In the genomic region with DNA sequence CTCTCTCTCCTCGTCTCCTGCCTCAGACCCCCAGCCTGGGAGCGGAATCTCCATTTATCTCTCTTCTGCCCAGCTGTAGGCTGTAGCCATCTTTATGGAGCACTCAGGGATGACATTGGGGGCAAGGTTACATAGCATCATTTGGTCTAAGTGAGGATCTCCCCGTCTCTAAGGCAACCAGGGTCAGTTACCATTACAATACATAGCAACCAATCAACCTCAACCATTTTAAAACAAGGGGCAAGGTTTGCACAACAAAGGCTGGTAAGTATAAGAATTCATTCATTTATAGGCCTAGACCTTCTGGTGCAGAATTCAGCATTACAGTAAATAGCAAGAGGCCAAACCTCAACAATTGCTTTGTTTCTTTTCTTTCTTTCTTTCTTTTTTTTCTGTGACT, we compare ENCODE assay signal across 36 mouse cellular contexts. TPM values are rescaled to one million over a fixed set of nuclear protein-coding genes. Genes with fewer than 3 reads are reported as not detected.
"Had no signal": no experiment of that assay in that cellular context is flagged by ENCODE, and none has a peak within 500 bp of the region (broad histone marks: within the 10 kb centered on the region; RNA-seq: fewer than 3 reads in every experiment).

No protein-coding gene starts in this region.

- H3K27ac ChIP-seq: heart, embryonic 13.5 days; heart, embryonic 15.5 days; hindbrain, embryonic 10.5 days; hindbrain, embryonic 12.5 days; hindbrain, embryonic 13.5 days; hindbrain, embryonic 14.5 days; hindbrain, embryonic 15.5 days; hindbrain, postnatal 0 days; intestine, embryonic 15.5 days; kidney, embryonic 15.5 days; kidney, postnatal 0 days; layer of hippocampus, adult 2 months; left cerebral cortex, adult 2 months had no signal

- ATAC-seq: hindbrain, embryonic 16.5 days; hindbrain, postnatal 0 days; inflammation-experienced regulatory T-cells, adult 6 months; intestine, embryonic 15.5 days; intestine, embryonic 16.5 days; intestine, postnatal 0 days had no signal

- H3K4me2 ChIP-seq: heart, embryonic 11.5 days; heart, embryonic 12.5 days; heart, embryonic 13.5 days; heart, embryonic 15.5 days; hindbrain, embryonic 12.5 days; hindbrain, embryonic 13.5 days; hindbrain, embryonic 14.5 days; hindbrain, embryonic 15.5 days; intestine, embryonic 15.5 days; kidney, embryonic 15.5 days had no signal

- H3K9me3 ChIP-seq: heart, embryonic 12.5 days; heart, embryonic 13.5 days; heart, embryonic 15.5 days; hindbrain, embryonic 12.5 days; hindbrain, embryonic 13.5 days; hindbrain, embryonic 15.5 days; intestine, embryonic 15.5 days had no signal

- H3K4me3 ChIP-seq: heart, embryonic 12.5 days; heart, embryonic 13.5 days; heart, embryonic 15.5 days; hindbrain, embryonic 10.5 days; hindbrain, embryonic 12.5 days; hindbrain, embryonic 13.5 days; hindbrain, embryonic 15.5 days; intestine, embryonic 15.5 days; kidney, embryonic 15.5 days; layer of hippocampus, adult 2 months; left cerebral cortex, adult 2 months had no signal

- H3K9ac ChIP-seq: heart, embryonic 12.5 days; heart, embryonic 13.5 days; heart, embryonic 15.5 days; hindbrain, embryonic 12.5 days; hindbrain, embryonic 13.5 days; hindbrain, embryonic 14.5 days; hindbrain, embryonic 15.5 days; intestine, embryonic 15.5 days; kidney, embryonic 15.5 days had no signal

- H3K4me1 ChIP-seq: heart, embryonic 12.5 days had no signal

- H3K36me3 ChIP-seq: heart, embryonic 12.5 days; heart, embryonic 13.5 days; heart, embryonic 15.5 days; hindbrain, embryonic 10.5 days; hindbrain, embryonic 12.5 days; hindbrain, embryonic 13.5 days; hindbrain, embryonic 15.5 days; intestine, embryonic 15.5 days; kidney, embryonic 15.5 days had no signal

- DNase-seq: heart, postnatal 10 days; heart, postnatal 14 days; heart, postnatal 36 days; heart, postnatal 4 days; kidney, adult 11 months; kidney, adult 18-20 months; kidney, adult 2 months; kidney, adult 8-10 months; kidney, adult 9 months; kidney, postnatal 10 days; kidney, postnatal 14 days; kidney, postnatal 25 days; kidney, postnatal 36 days; kidney, postnatal 4 days; layer of hippocampus, adult 9-11 months; layer of hippocampus, postnatal 36 days had no signal

RNA-seq across cellular contexts. Expression of a gene that starts 4.9 kb away (rescaled TPM):
- total RNA-seq: hematopoietic stem cell, adult 5-6 weeks had no signal
